Mouse (Mus musculus) intestine, embryonic 14.5 days (tissue): Measurements from ENCODE around the gene Tlr9. TPM values are rescaled to one million over a fixed set of nuclear protein-coding genes. Genes with fewer than 3 reads are reported as not detected.

Source experiments
- ATAC-seq: fragments of 200-750 bp; cut with Nextera tagmentation; replicated peaks from 2 replicates; pipeline ENCODE4 v1.8.0; 2017; ENCODE audit warnings: low read depth, moderate number of reproducible peaks, moderate TSS enrichment, moderate library complexity; ENCODE audit not compliant: low FRiP score, low TSS enrichment
- DNase-seq: peaks from one replicate; pipeline ENCODE4 v3.0.0-alpha.2; 2018; ENCODE audit warnings: low spot score
- H3K27ac ChIP-seq: fragments of 300-500 bp; sonication (generic); 2 replicates; pipeline ENCODE4 v1.5.1; 2014; ENCODE audit warnings: low read depth, mild to moderate bottlenecking, control low read depth
- H3K27me3 ChIP-seq: fragments of 300-500 bp; sonication (generic); replicated peaks from 2 replicates; pipeline ENCODE4 v1.6.1; 2014; ENCODE audit warnings: low read length, control low read depth; ENCODE audit not compliant: control insufficient read depth, insufficient read depth
- H3K36me3 ChIP-seq: fragments of 300-500 bp; sonication (generic); 2 replicates; pipeline ENCODE4 v1.6.1; 2014; ENCODE audit warnings: low read length, control low read depth; ENCODE audit not compliant: control insufficient read depth, insufficient read depth
- H3K4me1 ChIP-seq: fragments of 300-500 bp; sonication (generic); replicated peaks from 2 replicates; pipeline ENCODE4 v1.6.1; 2014; ENCODE audit warnings: low read length, control low read depth, mixed read lengths; ENCODE audit not compliant: control insufficient read depth, insufficient read depth
- H3K4me2 ChIP-seq: fragments of 300-500 bp; sonication (generic); 2 replicates; pipeline ENCODE4 v1.6.1; 2014; ENCODE audit warnings: low read length
- H3K4me3 ChIP-seq: fragments of 300-500 bp; sonication (generic); 2 replicates; pipeline ENCODE4 v1.5.1; 2014; ENCODE audit warnings: low read depth, low read length, control low read depth, mixed read lengths
- H3K9ac ChIP-seq: fragments of 300-500 bp; sonication (generic); 2 replicates; pipeline ENCODE4 v1.6.1; 2014; ENCODE audit warnings: mild to moderate bottlenecking, low read length
- H3K9me3 ChIP-seq: fragments of 300-500 bp; sonication (generic); 2 replicates; pipeline ENCODE4 v1.6.1; 2016; ENCODE audit warnings: low read length, control low read depth; ENCODE audit not compliant: control insufficient read depth
- WGBS: fragments of 180-500 bp; shearing (Covaris S2); extraction: QIAGEN DNeasy Blood & Tissue Kit; methylation state at CpG from one replicate; pipeline ENCODE4 v1.1.7; 2014; 5-methylcytosine and 5-hydroxymethylcytosine counted together
- polyA plus RNA-seq: library from polyadenylated mRNA; unstranded; fragments of >200 nt; fragmentation: Nextera tagmentation; extraction: Ambion mirVana; gene quantifications from 2 replicates; pipeline ENCODE4 v1.2.1, GENCODE M21; 2014

Tlr9 gene
- polyA plus RNA-seq, 1 experiment from 2014 or later = 0.08 TPM

DNA sequence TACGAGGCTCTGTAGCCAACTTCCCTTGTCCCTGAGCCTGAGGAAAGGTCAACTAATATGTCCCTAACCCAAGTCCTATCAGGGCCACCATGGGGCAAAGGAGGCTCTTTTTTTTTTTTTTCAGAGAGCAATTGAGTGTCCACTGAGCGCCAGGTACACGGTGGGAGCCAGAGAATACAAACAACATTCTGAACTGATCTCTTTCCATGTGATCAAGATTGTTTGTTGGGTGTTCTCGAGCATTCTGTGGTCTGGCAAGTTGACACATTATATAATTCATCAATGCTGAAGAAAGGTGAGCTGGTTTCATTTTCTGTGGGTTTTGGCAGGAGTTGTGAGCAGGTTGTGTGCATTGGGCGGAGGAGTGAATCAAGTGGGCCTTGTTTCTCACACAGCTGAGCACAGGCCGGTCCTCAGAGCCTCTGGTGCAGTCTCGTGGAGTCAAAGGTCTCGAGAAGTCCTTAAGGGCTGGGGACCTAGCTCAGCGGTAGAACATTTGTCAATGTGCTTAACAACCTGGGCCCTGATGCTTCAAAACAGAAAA is 41.1 kb downstream of the Tlr9 start:
- Histone ChIP-seq H3K27ac (no peak overlapping the region), H3K4me3 (no peak overlapping the region), H3K4me2 (no peak overlapping the region), H3K36me3 (no peaks in the 10 kb centered on the region), H3K4me1 (peaks cover 5% of the 10 kb centered on the region), H3K27me3 (no peaks in the 10 kb centered on the region), H3K9me3 (no peaks in the 10 kb centered on the region), H3K9ac (no peak overlapping the region)
- no peak for DNase-seq
- no peak for ATAC-seq
- WGBS = 73% methylated on average over 9 of the region's 9 CpGs

GRCm38 (mm10) chr9:106265358-106266075 is 43.1 kb downstream of the Tlr9 start:
- H3K9me3 ChIP-seq = no peaks in the 10 kb centered on the region
- H3K4me3 ChIP-seq = no peak overlapping the region
- ATAC-seq = no peak
- H3K27ac ChIP-seq = no peak overlapping the region
- no peak for DNase-seq
- H3K4me2 ChIP-seq = no peak overlapping the region
- H3K4me1 ChIP-seq = peaks cover 21% of the 10 kb centered on the region
- no peaks in the 10 kb centered on the region for H3K36me3 ChIP-seq
- H3K9ac ChIP-seq = no peak overlapping the region
- H3K27me3 ChIP-seq = no peaks in the 10 kb centered on the region
- WGBS = 70% methylated on average over 12 of the region's 12 CpGs

- Histone ChIP-seq H3K27me3 (no peaks in the 10 kb centered on the region), H3K36me3 (no peaks in the 10 kb centered on the region), H3K4me2 (no peak overlapping the region), H3K9me3 (no peaks in the 10 kb centered on the region), H3K27ac (no peak overlapping the region), H3K9ac (no peak overlapping the region), H3K4me3 (no peak overlapping the region), H3K4me1 (peaks cover 21% of the 10 kb centered on the region)
- 62% methylated on average over 2 of the region's 2 CpGs for WGBS
- ATAC-seq = no peak
- no peak for DNase-seq
These were observed 44.7 kb downstream of the Tlr9 start for GRCm38 (mm10) chr9:106266936-106267657.

- Histone ChIP-seq H3K27ac (0 out of 2 replicates have a peak overlapping the region, but pooled peaks have one; percentile 23), H3K27me3 (no peaks in the 10 kb centered on the region), H3K9me3 (no peaks in the 10 kb centered on the region), H3K36me3 (no peaks in the 10 kb centered on the region), H3K4me1 (peaks cover 21% of the 10 kb centered on the region), H3K4me2 (no peak overlapping the region), H3K4me3 (no peak overlapping the region), H3K9ac (no peak overlapping the region)
- no peak for DNase-seq
- 33% methylated on average over 4 of the region's 4 CpGs for WGBS
- no peak for ATAC-seq
These were observed 46.0 kb downstream of the Tlr9 start for GRCm38 (mm10) chr9:106268421-106268820.

- ATAC-seq (0 out of 2 replicates have a peak, but pooled peaks have one; percentile 11), DNase-seq (no peak)
- no peaks in the 10 kb centered on the region for H3K9me3 ChIP-seq
- 43% methylated on average over 9 of the region's 9 CpGs for WGBS
- no peak overlapping the region for H3K9ac ChIP-seq
- no peaks in the 10 kb centered on the region for H3K27me3 ChIP-seq
- H3K4me3 ChIP-seq = no peak overlapping the region
- H3K4me2 ChIP-seq = no peak overlapping the region
- H3K36me3 ChIP-seq = no peaks in the 10 kb centered on the region
- H3K27ac ChIP-seq = peak overlapping the region; percentile 5; the same call in 1 of the 2 replicates
- peaks cover 21% of the 10 kb centered on the region for H3K4me1 ChIP-seq
These were observed 46.8 kb downstream of the Tlr9 start for GRCm38 (mm10) chr9:106269076-106269788.

DNA sequence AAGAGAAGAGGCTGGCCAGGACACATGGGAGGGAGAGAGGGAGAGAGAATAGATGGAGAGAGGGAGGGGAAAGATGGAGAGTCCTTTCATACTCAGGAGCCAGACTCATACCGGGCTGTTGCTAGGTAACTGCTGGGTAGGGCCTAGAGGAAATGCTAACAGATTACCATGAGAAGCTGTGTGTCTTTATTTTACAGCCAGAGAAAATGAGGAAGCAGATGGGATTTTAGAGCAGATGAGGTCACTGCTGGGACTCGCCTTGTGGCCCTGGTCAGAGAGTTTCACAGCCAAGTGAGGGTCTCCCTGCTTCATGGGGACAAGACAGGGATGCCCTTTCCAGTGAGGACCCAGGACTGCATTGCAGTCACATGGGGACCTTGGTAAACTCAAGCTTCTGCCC is 47.5 kb downstream of the Tlr9 start:
- DNase-seq = no peak

GRCm38 (mm10) chr9:106270656-106271055 is 48.3 kb downstream of the Tlr9 start:
- Histone ChIP-seq H3K27ac (no peak overlapping the region), H3K4me1 (peaks cover 21% of the 10 kb centered on the region), H3K9ac (no peak overlapping the region), H3K4me3 (no peak overlapping the region), H3K27me3 (no peaks in the 10 kb centered on the region), H3K4me2 (no peak overlapping the region), H3K9me3 (no peaks in the 10 kb centered on the region), H3K36me3 (no peaks in the 10 kb centered on the region)
- DNase-seq = no peak
- no peak for ATAC-seq
- 64% methylated on average over 4 of the region's 4 CpGs for WGBS

More for the DNA sequence above, 47.5 kb downstream of the Tlr9 start:
- Histone ChIP-seq H3K27me3 (no peaks in the 10 kb centered on the region), H3K4me1 (peaks cover 21% of the 10 kb centered on the region), H3K4me2 (no peak overlapping the region), H3K9me3 (no peaks in the 10 kb centered on the region), H3K9ac (no peak overlapping the region), H3K4me3 (no peak overlapping the region), H3K27ac (0 out of 2 replicates have a peak overlapping the region, but pooled peaks have one; percentile 5), H3K36me3 (no peaks in the 10 kb centered on the region)
- ATAC-seq = peak; percentile 71
- WGBS = 8% methylated on average over 2 of the region's 2 CpGs

DNA sequence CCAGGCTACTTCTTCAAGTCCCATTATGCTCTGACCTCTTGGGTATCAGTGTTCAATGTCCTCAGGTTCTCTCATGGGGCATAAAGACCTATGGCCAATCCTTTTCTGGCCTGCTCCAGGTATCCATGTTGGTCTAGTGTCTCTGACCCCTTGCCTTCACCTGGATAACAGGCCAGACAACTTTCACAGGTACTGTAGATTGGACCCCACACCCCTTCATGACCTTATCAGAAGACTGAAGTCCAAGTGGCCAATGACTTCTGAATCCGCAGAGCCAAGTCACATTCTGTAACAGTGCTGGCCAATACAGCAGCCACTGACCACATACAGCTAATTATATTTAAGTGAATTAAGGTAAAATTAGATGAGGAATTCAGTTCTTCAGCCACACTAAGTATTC is 49.9 kb downstream of the Tlr9 start:
- Histone ChIP-seq H3K4me1 (peaks cover 21% of the 10 kb centered on the region), H3K4me3 (no peak overlapping the region), H3K36me3 (no peaks in the 10 kb centered on the region), H3K9ac (no peak overlapping the region), H3K9me3 (no peaks in the 10 kb centered on the region), H3K27ac (no peak overlapping the region), H3K27me3 (no peaks in the 10 kb centered on the region), H3K4me2 (no peak overlapping the region)
- 95% methylated on average over 1 of the region's 1 CpGs for WGBS
- no peak for DNase-seq
- no peak for ATAC-seq
